ENCODE assay signal across 16 mouse cellular contexts in the genomic region with DNA sequence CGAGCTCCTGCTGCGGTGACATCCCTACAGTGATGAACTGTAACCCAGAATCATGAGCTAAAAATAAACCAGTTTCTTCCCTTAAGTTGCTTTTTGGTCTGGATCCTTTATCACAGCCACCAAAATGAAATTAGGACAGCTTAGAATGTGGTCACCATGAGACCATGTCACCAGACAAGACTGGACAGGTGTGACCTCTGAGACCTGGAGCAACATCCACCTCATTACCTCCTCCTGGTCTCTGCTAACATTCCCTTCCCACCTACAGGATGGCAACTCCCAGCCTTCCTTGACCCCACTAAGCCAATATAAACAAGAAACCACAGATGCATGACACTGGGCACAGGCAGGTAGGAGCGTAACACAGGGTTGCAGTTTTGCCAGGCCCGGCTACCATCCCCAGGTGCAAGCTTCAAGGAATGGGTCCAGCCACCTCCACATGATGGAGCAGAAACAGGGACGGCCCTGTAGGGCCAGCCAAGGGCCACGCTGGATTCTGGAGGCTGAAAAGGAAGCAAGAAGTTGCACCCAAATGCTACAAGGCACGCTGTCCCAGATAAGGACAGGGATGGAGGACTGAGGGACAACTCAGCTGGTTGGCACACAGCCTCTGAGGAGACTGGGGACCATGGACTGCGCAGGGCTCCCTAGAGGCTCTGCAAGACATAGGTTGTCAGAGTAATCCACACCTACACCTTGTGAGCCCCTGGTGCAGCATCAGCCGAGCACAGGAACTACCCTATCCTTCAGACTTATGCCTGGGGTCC. TPM values are rescaled to one million over a fixed set of nuclear protein-coding genes. Genes with fewer than 3 reads are reported as not detected.
DNase-seq lines count a peak whose midpoint lies in the region; ATAC-seq lines count a peak whose summit lies in the region.
"Had no signal": no experiment of that assay in that cellular context is flagged by ENCODE, and none has a peak within 500 bp of the region (broad histone marks: within the 10 kb centered on the region; RNA-seq: fewer than 3 reads in every experiment).

No protein-coding gene starts in this region.

- no peak for DNase-seq in heart, embryonic 10.5 days (ENCODE audit: low spot score)
- no peak for DNase-seq in heart, postnatal 25 days (ENCODE audit: low spot score)
- no peak for DNase-seq in lung, postnatal 4 days
- peak; percentile 58 for DNase-seq in liver
- no peak for DNase-seq in neural tube, embryonic 10.5 days (ENCODE audit: extremely low spot score, low spot score)
- DNase-seq: adrenal gland, postnatal 36 days; cerebellum, adult 18-20 months; embryo, embryonic 11 days; kidney, postnatal 36 days; lung, adult 18-20 months had no signal

- intact Hi-C loops in heart, postnatal 25 days (cut with DNase I), result no loop called here

- H3K36me3 ChIP-seq in heart, embryonic 10.5 days, result peaks cover 38% of the 10 kb centered on the region
- no peaks in the 10 kb centered on the region; the same call in 1 of the 2 replicates for H3K36me3 ChIP-seq in lung, embryonic 16.5 days (ENCODE audit: control insufficient read depth, insufficient read depth, low read length)
- H3K36me3 ChIP-seq in stomach, embryonic 16.5 days (ENCODE audit: control insufficient read depth, insufficient read depth, low read length), result no peaks in the 10 kb centered on the region
- H3K36me3 ChIP-seq: midbrain, embryonic 13.5 days; neural tube, embryonic 12.5 days had no signal

- H3K9me3 ChIP-seq in heart, embryonic 10.5 days, result no peaks in the 10 kb centered on the region
- no peaks in the 10 kb centered on the region for H3K9me3 ChIP-seq in lung, embryonic 16.5 days (ENCODE audit: control insufficient read depth, low read length)
- H3K9me3 ChIP-seq in stomach, embryonic 16.5 days (replicated peaks; ENCODE audit: control insufficient read depth, low read length), result no peaks in the 10 kb centered on the region
- H3K9me3 ChIP-seq: midbrain, embryonic 13.5 days; neural tube, embryonic 12.5 days had no signal

- H3K4me1 ChIP-seq in heart, embryonic 10.5 days, result peaks cover 75% of the 10 kb centered on the region
- peaks cover 30% of the 10 kb centered on the region for H3K4me1 ChIP-seq in lung, embryonic 16.5 days (replicated peaks; ENCODE audit: control insufficient read depth, insufficient read depth, low read length)
- H3K4me1 ChIP-seq in stomach, embryonic 16.5 days (ENCODE audit: control insufficient read depth, insufficient read depth, low read length), result peaks cover 24% of the 10 kb centered on the region
- H3K4me1 ChIP-seq: midbrain, embryonic 13.5 days; neural tube, embryonic 12.5 days had no signal

- peak overlapping the region; percentile 85; the same call in 1 of the 2 replicates for H3K27ac ChIP-seq in heart, embryonic 10.5 days
- H3K27ac ChIP-seq in lung, embryonic 16.5 days (ENCODE audit: low read length), result peak overlapping the region; percentile 31
- peak overlapping the region; percentile 84 for H3K27ac ChIP-seq in stomach, embryonic 16.5 days (ENCODE audit: low read length)
- H3K27ac ChIP-seq: left cerebral cortex, adult 2 months; midbrain, embryonic 13.5 days; neural tube, embryonic 12.5 days had no signal

- 91% methylated on average over 9 of the region's 9 CpGs for WGBS in heart, embryonic 10.5 days
- WGBS in lung, embryonic 16.5 days, result 79% methylated on average over 9 of the region's 9 CpGs
- 90% methylated on average over 9 of the region's 9 CpGs for WGBS in stomach, embryonic 16.5 days

- no peak overlapping the region for H3K4me3 ChIP-seq in heart, embryonic 10.5 days
- no peak overlapping the region for H3K4me3 ChIP-seq in lung, embryonic 16.5 days (ENCODE audit: low read length)
- H3K4me3 ChIP-seq in stomach, embryonic 16.5 days (replicated peaks; ENCODE audit: low read length), result no peak overlapping the region
- H3K4me3 ChIP-seq: left cerebral cortex, adult 2 months; midbrain, embryonic 13.5 days; neural tube, embryonic 12.5 days had no signal

- no peak overlapping the region for H3K4me2 ChIP-seq in lung, embryonic 16.5 days (ENCODE audit: low read depth, low read length)
- no peak overlapping the region for H3K4me2 ChIP-seq in stomach, embryonic 16.5 days (ENCODE audit: low read depth, low read length)
- H3K4me2 ChIP-seq: midbrain, embryonic 13.5 days; neural tube, embryonic 12.5 days had no signal

- H3K9ac ChIP-seq in lung, embryonic 16.5 days (ENCODE audit: low read length), result no peak overlapping the region; the same call in 1 of the 2 replicates
- H3K9ac ChIP-seq in stomach, embryonic 16.5 days (ENCODE audit: low read length), result no peak overlapping the region
- H3K9ac ChIP-seq: midbrain, embryonic 13.5 days; neural tube, embryonic 12.5 days had no signal

- no peaks in the 10 kb centered on the region for H3K27me3 ChIP-seq in heart, embryonic 10.5 days (ENCODE audit: insufficient read depth, poor library complexity, severe bottlenecking)
- no peaks in the 10 kb centered on the region for H3K27me3 ChIP-seq in lung, embryonic 16.5 days (ENCODE audit: control insufficient read depth, insufficient read depth, low read depth, low read length)
- H3K27me3 ChIP-seq in stomach, embryonic 16.5 days (ENCODE audit: control insufficient read depth, insufficient read depth, low read length), result no peaks in the 10 kb centered on the region
- H3K27me3 ChIP-seq: midbrain, embryonic 13.5 days; neural tube, embryonic 12.5 days had no signal

- ATAC-seq in lung, embryonic 16.5 days (ENCODE audit: low read depth), result no peak
- ATAC-seq in stomach, embryonic 16.5 days (ENCODE audit: insufficient read depth, low FRiP score), result no peak
- ATAC-seq in monocyte, adult 5-6 weeks (replicated peaks; ENCODE audit: insufficient number of reproducible peaks, low FRiP score, low TSS enrichment, poor library complexity, severe bottlenecking), result no peak
- ATAC-seq: midbrain, embryonic 13.5 days had no signal

RNA-seq across cellular contexts. Expression of a gene that starts 12.6 kb away (rescaled TPM):
- 23.7 and 29.3 TPM in 2 replicates for polyA plus RNA-seq in heart, embryonic 10.5 days (2016; fragmentation: Nextera tagmentation; extraction: Ambion mirVana)
- total RNA-seq in heart, postnatal 25 days (2021), result 10 to 100 TPM; 17.2 to 19.1 TPM
- 23.3 and 30.0 TPM in 2 replicates for polyA plus RNA-seq in lung, embryonic 16.5 days (2015; fragmentation: Nextera tagmentation; extraction: Ambion mirVana)
- polyA plus RNA-seq in stomach, embryonic 16.5 days (2015; fragmentation: Nextera tagmentation; extraction: Ambion mirVana), result 13.5 and 18.9 TPM in 2 replicates
- total RNA-seq in monocyte, adult 5-6 weeks (2017), result 31.7 to 76.2 TPM (median 45.9 TPM) in 3 replicates

RNA-seq across cellular contexts. Expression of a gene that starts 29.3 kb away (rescaled TPM):
- polyA plus RNA-seq in heart, embryonic 10.5 days (2016; fragmentation: Nextera tagmentation; extraction: Ambion mirVana), result 47.6 TPM in 2 replicates
- 1 to 10 TPM; 2.7 to 3.2 TPM for total RNA-seq in heart, postnatal 25 days (2021)
- polyA plus RNA-seq in lung, embryonic 16.5 days (2015; fragmentation: Nextera tagmentation; extraction: Ambion mirVana), result 39.1 and 41.1 TPM in 2 replicates
- polyA plus RNA-seq in stomach, embryonic 16.5 days (2015; fragmentation: Nextera tagmentation; extraction: Ambion mirVana), result 28.4 and 28.5 TPM in 2 replicates
- 11.1 to 24.4 TPM (median 12.4 TPM) in 3 replicates for total RNA-seq in monocyte, adult 5-6 weeks (2017)

RNA-seq across cellular contexts. Expression of a gene that starts 38.2 kb away (rescaled TPM):
- 318 and 361 TPM in 2 replicates for polyA plus RNA-seq in heart, embryonic 10.5 days (2016; fragmentation: Nextera tagmentation; extraction: Ambion mirVana)
- 10 to 100 TPM; 30.6 to 39.3 TPM for total RNA-seq in heart, postnatal 25 days (2021)
- 279 and 290 TPM in 2 replicates for polyA plus RNA-seq in lung, embryonic 16.5 days (2015; fragmentation: Nextera tagmentation; extraction: Ambion mirVana)
- polyA plus RNA-seq in stomach, embryonic 16.5 days (2015; fragmentation: Nextera tagmentation; extraction: Ambion mirVana), result 335 and 345 TPM in 2 replicates
- 30.5 to 53.3 TPM (median 49.7 TPM) in 3 replicates for total RNA-seq in monocyte, adult 5-6 weeks (2017)

Comparison
In these comparisons a context has a peak if more than half of its experiments do, and no peak if none do; other contexts are left out.
1. H3K27ac ChIP-seq: peak in every context shown above with its lines; median percentile 85 in heart, embryonic 10.5 days; 84 in stomach, embryonic 16.5 days; 31 in lung, embryonic 16.5 days.